In the genomic region with DNA sequence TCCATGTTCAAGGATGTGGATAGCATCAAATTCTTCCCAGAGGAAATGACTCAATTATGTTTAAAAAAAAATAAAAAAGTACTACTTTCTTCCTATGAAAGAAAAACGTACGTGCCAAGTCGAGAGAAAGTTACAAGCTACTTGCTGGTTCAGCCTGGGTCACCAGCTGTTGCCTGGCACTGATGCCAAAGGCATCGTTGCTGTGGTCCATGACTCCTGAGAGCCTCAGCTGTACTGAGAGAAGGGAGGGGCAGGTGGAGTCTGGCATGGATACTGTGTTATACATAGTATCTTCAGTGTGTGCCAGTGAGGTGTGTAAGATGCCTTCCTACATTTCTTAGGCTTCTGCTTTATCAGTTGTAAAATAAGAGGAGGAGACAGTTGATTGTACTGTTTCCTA, we compare ENCODE assay signal across 13 mouse cellular contexts. TPM values are rescaled to one million over a fixed set of nuclear protein-coding genes. Genes with fewer than 3 reads are reported as not detected.
A peak's percentile ranks its signal among the peaks of the same experiment; 100 is the strongest.
DNase-seq lines count a peak whose midpoint lies in the region; ATAC-seq and TF ChIP-seq lines count a peak whose summit lies in the region.
"Had no signal": no experiment of that assay in that cellular context is flagged by ENCODE, and none has a peak within 500 bp of the region (broad histone marks: within the 10 kb centered on the region; RNA-seq: fewer than 3 reads in every experiment).

No protein-coding gene starts in this region.

- no peak for TF ChIP-seq CTCF in lung, postnatal 0 days (IDR thresholded peaks at IDR 0.05)

- no peak overlapping the region for H3K27ac ChIP-seq in forebrain, embryonic 16.5 days (ENCODE audit: low read length)
- H3K27ac ChIP-seq in forebrain, embryonic 11.5 days (ENCODE audit: low read depth, low read length), result no peak overlapping the region
- no peak overlapping the region for H3K27ac ChIP-seq in lung, postnatal 0 days (ENCODE audit: low read length)

- H3K4me1 ChIP-seq in forebrain, embryonic 16.5 days (replicated peaks; ENCODE audit: control insufficient read depth, insufficient read depth, low read length), result 0 out of 2 replicates have a peak, but pooled peaks cover 2% of the 10 kb centered on the region
- no peaks in the 10 kb centered on the region for H3K4me1 ChIP-seq in forebrain, embryonic 11.5 days (replicated peaks; ENCODE audit: control insufficient read depth, insufficient read depth, low read length)
- peaks cover 6% of the 10 kb centered on the region; the same call in 1 of the 2 replicates for H3K4me1 ChIP-seq in lung, postnatal 0 days (ENCODE audit: insufficient read depth, low read depth, low read length)

- 69% methylated on average over 4 of the region's 4 CpGs for WGBS in forebrain, embryonic 16.5 days
- WGBS in forebrain, embryonic 11.5 days, result 86% methylated on average over 4 of the region's 4 CpGs
- WGBS in lung, postnatal 0 days, result 36% methylated on average over 4 of the region's 4 CpGs

- H3K27me3 ChIP-seq in forebrain, embryonic 16.5 days (replicated peaks; ENCODE audit: control insufficient read depth, insufficient read depth, low read length), result no peaks in the 10 kb centered on the region
- no peaks in the 10 kb centered on the region for H3K27me3 ChIP-seq in forebrain, embryonic 11.5 days (ENCODE audit: control insufficient read depth, insufficient read depth, low read length)
- H3K27me3 ChIP-seq in lung, postnatal 0 days (replicated peaks; ENCODE audit: insufficient read depth, low read length), result no peaks in the 10 kb centered on the region

- no peak overlapping the region for H3K4me2 ChIP-seq in forebrain, embryonic 16.5 days (ENCODE audit: low read length)
- H3K4me2 ChIP-seq in forebrain, embryonic 11.5 days (ENCODE audit: low read depth, low read length, severe bottlenecking), result no peak overlapping the region
- H3K4me2 ChIP-seq in lung, postnatal 0 days (replicated peaks; ENCODE audit: low read depth, low read length), result no peak overlapping the region; the same call in 1 of the 2 replicates

- H3K9me3 ChIP-seq in forebrain, embryonic 16.5 days (ENCODE audit: control insufficient read depth, low read length), result no peaks in the 10 kb centered on the region
- no peaks in the 10 kb centered on the region for H3K9me3 ChIP-seq in forebrain, embryonic 11.5 days (ENCODE audit: control insufficient read depth, low read length)
- no peaks in the 10 kb centered on the region for H3K9me3 ChIP-seq in lung, postnatal 0 days (ENCODE audit: low read length)

- intact Hi-C loops in heart, postnatal 14 days (cut with DNase I), result loop anchor here (5.0 kb wide), 1 partner anchor 69 kb away; a partner anchor contains a TSS
- intact Hi-C loops in left cerebral cortex, postnatal 10 days (cut with DNase I), result no loop called here

- H3K4me3 ChIP-seq in forebrain, embryonic 16.5 days (replicated peaks; ENCODE audit: low read length), result no peak overlapping the region
- no peak overlapping the region for H3K4me3 ChIP-seq in forebrain, embryonic 11.5 days (ENCODE audit: low read depth, low read length)
- no peak overlapping the region for H3K4me3 ChIP-seq in lung, postnatal 0 days (ENCODE audit: low read depth, low read length)

- no peak overlapping the region for H3K9ac ChIP-seq in forebrain, embryonic 16.5 days (replicated peaks; ENCODE audit: low read depth, low read length)
- no peak overlapping the region for H3K9ac ChIP-seq in forebrain, embryonic 11.5 days (ENCODE audit: low read length)
- H3K9ac ChIP-seq in lung, postnatal 0 days (replicated peaks; ENCODE audit: low read depth), result no peak overlapping the region

- H3K36me3 ChIP-seq in forebrain, embryonic 16.5 days (ENCODE audit: control insufficient read depth, insufficient read depth), result no peaks in the 10 kb centered on the region
- H3K36me3 ChIP-seq in forebrain, embryonic 11.5 days (ENCODE audit: control insufficient read depth, insufficient read depth, low read length), result no peaks in the 10 kb centered on the region
- no peaks in the 10 kb centered on the region for H3K36me3 ChIP-seq in lung, postnatal 0 days (ENCODE audit: insufficient read depth, low read length)

- DNase-seq in forebrain, embryonic 11.5 days (ENCODE audit: low spot score), result no peak
- DNase-seq in heart, postnatal 14 days, result peak; percentile 22 to 39
- no peak for DNase-seq in heart, adult 9 months (ENCODE audit: low spot score in 2 of 2)
- DNase-seq in lung, postnatal 0 days (ENCODE audit: low spot score), result peak; percentile 27
- DNase-seq in lung, adult 18-20 months, result no peak
- DNase-seq in brain, adult 2 months (ENCODE audit: low read depth, low spot score), result peak; percentile 55
- DNase-seq in left cerebral cortex, postnatal 10 days (ENCODE audit: extremely low spot score in 1 of 2, low spot score in 2 of 2), result no peak
- DNase-seq: cerebellum, postnatal 36 days; retina, postnatal 1 day; thymus, postnatal 25 days had no signal

- TF ChIP-seq EP300 in lung, postnatal 0 days (IDR thresholded peaks at IDR 0.05), result no peak

- 0 out of 2 replicates have a peak, but pooled peaks have one; percentile 46 for ATAC-seq in forebrain, embryonic 16.5 days
- no peak for ATAC-seq in forebrain, embryonic 11.5 days (replicated peaks; ENCODE audit: low FRiP score)
- ATAC-seq in lung, postnatal 0 days, result no peak
- ATAC-seq: hindbrain, embryonic 16.5 days had no signal

RNA-seq across cellular contexts. Expression of a gene that starts 3.2 kb away (rescaled TPM):
- 2.0 and 2.2 TPM in 2 replicates for polyA plus RNA-seq in forebrain, embryonic 16.5 days (2015; fragmentation: Nextera tagmentation; extraction: Ambion mirVana)
- 0.92 and 1.1 TPM in 2 replicates for polyA plus RNA-seq in forebrain, embryonic 11.5 days (2014; fragmentation: Nextera tagmentation; extraction: Ambion mirVana)
- total RNA-seq in heart, postnatal 14 days (2021), result 1 to 10 TPM; 8.1 to 8.6 TPM
- 47.2 and 48.0 TPM in 2 replicates for polyA plus RNA-seq in lung, postnatal 0 days (2015; fragmentation: Nextera tagmentation; extraction: Ambion mirVana)
- 1 to 10 TPM; 3.9 to 6.6 TPM for total RNA-seq in left cerebral cortex, postnatal 10 days (2021)
- total RNA-seq: megakaryocyte-erythroid progenitor cell, adult 5-6 weeks had no signal

Comparison
In these comparisons a context has a peak if more than half of its experiments do, and no peak if none do; other contexts are left out.
1. DNase-seq: peak in heart, postnatal 14 days (2 of 2), lung, postnatal 0 days (single experiment) and brain, adult 2 months (single experiment); none in forebrain, embryonic 11.5 days (single experiment), heart, adult 9 months (0 of 2), lung, adult 18-20 months (0 of 2) and left cerebral cortex, postnatal 10 days (0 of 2).
2. RNA of a gene that starts 3.2 kb away (polyA plus RNA-seq): 47.2 to 48.0 TPM in lung, postnatal 0 days; 2.0 to 2.2 TPM in forebrain, embryonic 16.5 days and 0.92 to 1.1 TPM in forebrain, embryonic 11.5 days; every median in the first group is over 10 times any median in the second.